In the genomic region with DNA sequence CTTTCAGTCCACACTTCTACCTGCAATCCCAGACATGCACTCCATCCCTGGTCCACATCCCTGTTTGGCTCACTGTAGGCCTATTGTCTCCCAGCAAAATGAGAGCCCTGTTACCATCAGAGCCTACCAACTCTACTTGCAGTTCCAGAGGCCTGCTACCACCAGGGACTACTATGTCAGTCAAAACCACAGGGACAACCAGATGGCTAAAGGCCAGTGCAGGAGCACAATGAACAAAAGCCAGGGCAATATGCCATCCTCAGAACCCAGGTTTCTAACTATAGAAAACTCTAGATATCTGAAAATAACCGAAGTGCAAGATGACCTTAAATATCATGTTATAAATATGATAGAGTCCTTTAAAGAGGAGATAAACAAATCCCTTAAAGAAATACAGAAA, we compare ENCODE assay signal across 19 mouse cellular contexts.
DNase-seq lines count a peak whose midpoint lies in the region; ATAC-seq lines count a peak whose summit lies in the region.
"Had no signal": no experiment of that assay in that cellular context is flagged by ENCODE, and none has a peak within 500 bp of the region (broad histone marks: within the 10 kb centered on the region; RNA-seq: fewer than 3 reads in every experiment).

No protein-coding gene starts in this region.

- DNase-seq in heart, adult 18-20 months = peak; percentile 34 to 65
- DNase-seq in cerebellum, adult 8-10 months = peak; percentile 3
- peak; percentile 29 to 47 for DNase-seq in cerebellum, postnatal 25 days
- DNase-seq in heart, postnatal 4 days = peak; percentile 7
- DNase-seq in right cerebral cortex, postnatal 4 days = no peak
- no peak for DNase-seq in testis, postnatal 14 days (ENCODE audit: low spot score)
- DNase-seq: adrenal gland, postnatal 36 days; gastrocnemius, postnatal 36 days; kidney, adult 11 months; kidney, postnatal 36 days; layer of hippocampus, postnatal 36 days had no signal

- no peak overlapping the region for H3K27ac ChIP-seq in heart, embryonic 11.5 days (ENCODE audit: low read depth, low read length)
- H3K27ac ChIP-seq: embryonic facial prominence, embryonic 10.5 days; heart, embryonic 15.5 days; hindbrain, embryonic 12.5 days; kidney, embryonic 15.5 days; macrophage had no signal

- no peak overlapping the region for H3K4me3 ChIP-seq in heart, embryonic 11.5 days (ENCODE audit: low read depth, low read length)
- H3K4me3 ChIP-seq: embryonic facial prominence, embryonic 10.5 days; heart, embryonic 15.5 days; hindbrain, embryonic 12.5 days; kidney, embryonic 15.5 days had no signal

- H3K36me3 ChIP-seq in heart, embryonic 11.5 days (ENCODE audit: control insufficient read depth, insufficient read depth, low read length) = no peaks in the 10 kb centered on the region
- H3K36me3 ChIP-seq: embryonic facial prominence, embryonic 10.5 days; heart, embryonic 15.5 days; hindbrain, embryonic 12.5 days; kidney, embryonic 15.5 days had no signal

- no peak overlapping the region for H3K4me2 ChIP-seq in heart, embryonic 11.5 days
- H3K4me2 ChIP-seq: heart, embryonic 15.5 days; hindbrain, embryonic 12.5 days; kidney, embryonic 15.5 days had no signal

- H3K9ac ChIP-seq in heart, embryonic 11.5 days (ENCODE audit: low read depth, low read length) = no peak overlapping the region
- H3K9ac ChIP-seq: heart, embryonic 15.5 days; hindbrain, embryonic 12.5 days; kidney, embryonic 15.5 days had no signal

- no peak for ATAC-seq in heart, embryonic 11.5 days (replicated peaks; ENCODE audit: insufficient number of reproducible peaks, low FRiP score, low TSS enrichment)
- ATAC-seq: forebrain, embryonic 16.5 days; Patski had no signal

- no peaks in the 10 kb centered on the region for H3K4me1 ChIP-seq in heart, embryonic 11.5 days (ENCODE audit: control insufficient read depth, insufficient read depth, low read length)
- H3K4me1 ChIP-seq: embryonic facial prominence, embryonic 10.5 days; heart, embryonic 15.5 days; hindbrain, embryonic 12.5 days; kidney, embryonic 15.5 days had no signal

- no peaks in the 10 kb centered on the region for H3K9me3 ChIP-seq in heart, embryonic 11.5 days (replicated peaks; ENCODE audit: control insufficient read depth, low read length)
- H3K9me3 ChIP-seq: embryonic facial prominence, embryonic 10.5 days; heart, embryonic 15.5 days; hindbrain, embryonic 12.5 days; kidney, embryonic 15.5 days had no signal

- WGBS in heart, embryonic 11.5 days (ENCODE audit: insufficient replicate concordance) = 80% methylated on average over 1 of the region's 1 CpGs

- H3K27me3 ChIP-seq in heart, embryonic 11.5 days (ENCODE audit: control insufficient read depth, insufficient read depth, low read length) = no peaks in the 10 kb centered on the region
- H3K27me3 ChIP-seq: heart, embryonic 15.5 days; hindbrain, embryonic 12.5 days; kidney, embryonic 15.5 days; Patski had no signal

Comparison
In these comparisons a context has a peak if more than half of its experiments do, and no peak if none do; other contexts are left out.
1. DNase-seq: peak in heart, adult 18-20 months (2 of 2), cerebellum, adult 8-10 months (single experiment), cerebellum, postnatal 25 days (2 of 2) and heart, postnatal 4 days (single experiment); none in right cerebral cortex, postnatal 4 days (single experiment) and testis, postnatal 14 days (single experiment).